Mouse (Mus musculus) cerebellum, adult 11 months (tissue): ENCODE measurements at regions not wholly inside any gene's neighbourhood (a gene's known extent, or its start where the extent isn't known, plus 50 kb on each side); places are given as distances from the start of the nearest gene placed in this dataset.

Source experiments
- DNase-seq: peaks from one replicate; pipeline ENCODE4 v3.0.0; 2022

GRCm38 (mm10) chr1:39047316-39047715, 61.9 kb downstream of the Pdcl3 start:
- DNase-seq: no peak

- DNase-seq: no peak
These were observed 71.9 kb downstream of the Pdcl3 start for GRCm38 (mm10) chr1:39057304-39057703.

GRCm38 (mm10) chr1:39062509-39062908, 77.1 kb downstream of the Pdcl3 start:
- no peak for DNase-seq

GRCm38 (mm10) chr1:39063666-39064385, 78.4 kb downstream of the Pdcl3 start:
- DNase-seq: no peak

GRCm38 (mm10) chr1:39064781-39065180, 79.4 kb downstream of the Pdcl3 start:
- DNase-seq: no peak

GRCm38 (mm10) chr1:39067901-39068300, 82.5 kb downstream of the Pdcl3 start:
- no peak for DNase-seq

GRCm38 (mm10) chr1:39069086-39069655, 83.8 kb downstream of the Pdcl3 start:
- DNase-seq: no peak

- DNase-seq: no peak
These were observed 84.3 kb downstream of the Pdcl3 start for GRCm38 (mm10) chr1:39069676-39070075.

- no peak for DNase-seq
These were observed 90.6 kb downstream of the Pdcl3 start for GRCm38 (mm10) chr1:39075966-39076365.

- DNase-seq: no peak
These were observed 93.3 kb downstream of the Pdcl3 start for GRCm38 (mm10) chr1:39078584-39079315.

- DNase-seq: no peak
These were observed 98.8 kb downstream of the Pdcl3 start for GRCm38 (mm10) chr1:39083911-39084826.

GRCm38 (mm10) chr1:39086273-39086672, 100.9 kb downstream of the Pdcl3 start:
- DNase-seq: peak; percentile 14

GRCm38 (mm10) chr1:39089875-39090274, 103.7 kb upstream of the Npas2 start:
- DNase-seq: no peak

- DNase-seq: no peak
These were observed 102.4 kb upstream of the Npas2 start for GRCm38 (mm10) chr1:39091121-39091520.

GRCm38 (mm10) chr1:39091638-39092037, 101.9 kb upstream of the Npas2 start:
- DNase-seq: no peak

GRCm38 (mm10) chr1:39093291-39093690, 100.2 kb upstream of the Npas2 start:
- DNase-seq: no peak

- DNase-seq: no peak
These were observed 99.5 kb upstream of the Npas2 start for GRCm38 (mm10) chr1:39094001-39094400.

- no peak for DNase-seq
These were observed 97.6 kb upstream of the Npas2 start for GRCm38 (mm10) chr1:39095901-39096300.

GRCm38 (mm10) chr1:39096726-39097125, 96.8 kb upstream of the Npas2 start:
- no peak for DNase-seq

GRCm38 (mm10) chr1:39097499-39097898, 96.0 kb upstream of the Npas2 start:
- DNase-seq: no peak

GRCm38 (mm10) chr1:39098154-39098553, 95.4 kb upstream of the Npas2 start:
- no peak for DNase-seq

- no peak for DNase-seq
These were observed 94.3 kb upstream of the Npas2 start for GRCm38 (mm10) chr1:39099246-39099645.

GRCm38 (mm10) chr1:39100492-39100891, 93.0 kb upstream of the Npas2 start:
- DNase-seq: no peak
